Mouse (Mus musculus) forebrain, embryonic 10.5 days (tissue): ENCODE measurements around the gene Ptges3. TPM values are rescaled to one million over a fixed set of nuclear protein-coding genes. Genes with fewer than 3 reads are reported as not detected.

Experiments used
- DNase-seq: peaks from one replicate; pipeline ENCODE4 v3.0.0-alpha.2; 2017; ENCODE audit warnings: low spot score; ENCODE audit errors: extremely low spot score
- H3K27ac ChIP-seq: fragments of 300-500 bp; sonication (generic); 2 replicates; pipeline ENCODE4 v1.5.1; 2016; ENCODE audit warnings: mild to moderate bottlenecking
- H3K27me3 ChIP-seq: fragments of 300-500 bp; sonication (generic); 2 replicates; pipeline ENCODE4 v1.6.1; 2016; ENCODE audit warnings: mild to moderate bottlenecking; ENCODE audit not compliant: poor library complexity, severe bottlenecking
- H3K36me3 ChIP-seq: fragments of 300-500 bp; sonication (generic); replicated peaks from 2 replicates; pipeline ENCODE4 v1.6.1; 2016; ENCODE audit warnings: mild to moderate bottlenecking, moderate library complexity
- H3K4me1 ChIP-seq: fragments of 300-500 bp; sonication (generic); 2 replicates; pipeline ENCODE4 v1.6.1; 2016
- H3K4me3 ChIP-seq: fragments of 300-500 bp; sonication (generic); 2 replicates; pipeline ENCODE4 v1.5.1; 2016; ENCODE audit warnings: mild to moderate bottlenecking, moderate library complexity
- H3K9me3 ChIP-seq: fragments of 300-500 bp; sonication (generic); 2 replicates; pipeline ENCODE4 v1.6.1; 2016; ENCODE audit warnings: mild to moderate bottlenecking, moderate library complexity
- WGBS: fragments of 180-500 bp; shearing (Covaris S2); methylation state at CpG from one replicate; pipeline ENCODE4 v1.1.7; 2016; 5-methylcytosine and 5-hydroxymethylcytosine counted together
- polyA plus RNA-seq: library from polyadenylated mRNA; unstranded; fragments of >200 nt; fragmentation: Nextera tagmentation; extraction: Ambion mirVana; gene quantifications from 2 replicates; pipeline ENCODE4 v1.2.1, GENCODE M21; 2016

The Ptges3 gene
- polyA plus RNA-seq, result 733 and 767 TPM in 2 replicates

DNA sequence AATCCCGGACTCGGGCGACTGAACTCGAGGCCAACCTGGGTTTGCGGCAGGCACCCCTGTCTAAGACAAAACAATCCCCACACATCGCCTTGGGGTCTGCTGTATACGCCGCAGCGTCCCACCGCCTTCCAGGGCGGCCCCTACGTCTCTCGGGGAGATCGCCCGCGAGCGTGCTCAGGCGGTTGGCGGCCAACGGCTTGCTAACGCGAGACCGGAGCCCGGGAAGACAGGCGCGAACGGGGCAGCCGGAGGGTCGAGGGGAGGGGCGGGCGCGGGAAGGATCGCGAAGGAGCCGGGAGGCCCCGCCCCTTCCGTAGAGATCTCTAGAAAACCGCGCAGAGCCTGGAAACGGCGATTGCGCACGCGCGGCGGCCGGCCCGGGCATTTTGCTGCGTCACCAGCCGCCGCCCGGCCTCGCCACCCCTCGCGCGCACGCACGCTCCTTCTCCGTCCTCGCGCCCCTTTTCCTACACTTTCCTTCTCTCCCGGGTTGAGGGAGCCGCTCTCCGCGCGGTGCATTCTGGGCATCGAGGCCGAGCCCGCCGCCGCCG is at the start of gene Ptges3:
Ptges3 (plus strand) TSS at position 354 of the 551 bp plus-strand sequence.
- WGBS, result under 1% methylated on average over 58 of the region's 72 CpGs
- Histone ChIP-seq H3K4me3 (peak within 1 kb of the TSS; percentile 94), H3K36me3 (peaks cover 30% of the 10 kb centered on the region), H3K27me3 (no peaks in the 10 kb centered on the region), H3K27ac (peak within 1 kb of the TSS; percentile 99), H3K4me1 (peaks cover 30% of the 10 kb centered on the region), H3K9me3 (no peaks in the 10 kb centered on the region)
- DNase-seq, result peak; percentile 97

DNA sequence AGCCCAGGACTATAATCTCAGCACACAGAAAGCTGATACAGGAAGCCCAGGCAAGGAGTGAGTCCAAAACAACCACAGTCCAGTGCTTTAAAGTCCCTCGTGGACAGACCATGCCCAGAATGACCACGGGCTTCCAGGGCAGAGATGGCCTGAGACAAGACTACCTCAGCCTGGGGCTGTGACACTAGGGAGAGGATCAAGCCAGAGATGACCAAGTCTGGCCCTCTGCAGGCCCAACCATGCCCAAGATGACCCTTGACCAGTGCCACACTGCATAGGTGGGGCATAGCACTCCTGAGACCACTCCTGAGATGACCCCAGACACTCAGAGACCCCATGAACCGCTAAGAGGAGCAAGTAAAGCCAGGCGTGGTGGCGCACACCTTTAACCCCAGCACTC is 49.0 kb upstream of the Ptges3 start:
- DNase-seq, result no peak
- H3K9me3 ChIP-seq, result no peaks in the 10 kb centered on the region
- H3K4me1 ChIP-seq, result no peaks in the 10 kb centered on the region
- no peak overlapping the region for H3K4me3 ChIP-seq
- no peak overlapping the region for H3K27ac ChIP-seq
- H3K36me3 ChIP-seq, result no peaks in the 10 kb centered on the region
- WGBS, result 86% methylated on average over 5 of the region's 5 CpGs
- no peaks in the 10 kb centered on the region for H3K27me3 ChIP-seq

DNA sequence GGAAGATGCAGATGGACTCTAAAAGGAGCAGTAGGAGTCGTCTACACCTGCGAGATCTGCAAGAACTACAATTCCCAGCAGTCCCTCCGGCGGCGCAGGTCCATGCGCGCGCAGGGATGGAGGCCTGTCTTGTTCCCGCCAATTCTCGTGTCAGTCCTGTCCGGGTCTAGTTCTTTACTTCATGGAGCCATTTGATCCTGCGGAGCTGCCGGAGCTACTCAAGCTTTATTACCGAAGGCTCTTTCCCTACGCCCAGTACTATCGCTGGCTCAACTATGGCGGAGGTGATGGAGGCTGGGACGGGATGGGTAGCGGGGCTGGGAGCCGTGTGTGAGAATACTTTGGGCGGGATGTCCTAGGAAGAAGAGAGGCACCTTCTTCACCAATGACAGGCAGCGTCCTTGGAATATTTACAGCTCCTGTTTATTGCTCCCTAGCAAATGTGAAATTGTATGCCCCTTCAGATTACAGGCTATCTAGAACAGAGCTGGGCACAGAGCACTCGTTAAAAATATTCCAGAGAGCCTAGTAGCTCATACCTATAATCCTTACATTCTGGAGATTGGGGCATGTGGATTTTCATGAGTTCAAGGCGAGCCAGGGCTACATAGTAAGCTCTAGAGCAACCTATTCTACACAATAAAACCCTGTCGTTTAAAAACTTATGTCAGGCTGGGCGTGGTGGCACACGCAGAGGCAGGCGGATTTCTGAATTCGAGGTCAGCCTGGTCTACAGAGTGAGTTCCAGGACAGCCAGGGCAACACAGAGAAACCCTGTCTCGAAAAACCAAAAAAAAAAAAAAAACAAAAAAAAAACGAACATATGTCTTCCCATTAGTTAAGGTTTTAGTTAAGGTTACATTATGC is 43.5 kb upstream of the Ptges3 start, which contains the start of gene Prim1:
Prim1 (plus strand) TSS at position 101 of the 867 bp plus-strand sequence.
- Histone ChIP-seq H3K27ac (peak within 1 kb of the TSS; percentile 92), H3K27me3 (no peaks in the 10 kb centered on the region), H3K9me3 (no peaks in the 10 kb centered on the region), H3K4me1 (peaks cover 19% of the 10 kb centered on the region), H3K4me3 (peak within 1 kb of the TSS; percentile 75), H3K36me3 (peaks cover 35% of the 10 kb centered on the region)
- DNase-seq, result peak; percentile 88
- WGBS, result 8% methylated on average over 31 of the region's 31 CpGs

DNA sequence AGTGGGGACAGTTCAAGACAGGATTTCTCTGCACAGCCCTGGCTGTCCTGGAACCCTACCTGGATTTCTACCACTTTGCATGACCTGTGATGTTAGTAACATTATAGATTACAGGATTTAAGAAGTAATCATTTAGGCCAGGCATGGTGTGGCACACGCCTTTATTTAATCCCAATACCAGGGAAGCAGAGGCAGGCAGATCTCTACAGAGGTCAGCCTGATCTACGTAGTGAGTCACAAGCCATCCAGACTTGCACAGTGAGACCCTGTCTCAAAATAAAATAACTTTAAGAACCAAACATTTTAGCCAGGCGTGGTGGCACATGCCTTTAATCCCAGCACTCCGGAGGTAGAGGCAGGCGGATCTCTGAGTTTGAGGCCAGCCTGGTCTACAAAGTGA is 36.6 kb upstream of the Ptges3 start:
- no peaks in the 10 kb centered on the region for H3K27me3 ChIP-seq
- H3K9me3 ChIP-seq, result no peaks in the 10 kb centered on the region
- H3K27ac ChIP-seq, result no peak overlapping the region
- no peaks in the 10 kb centered on the region for H3K4me1 ChIP-seq
- H3K36me3 ChIP-seq, result peaks cover 98% of the 10 kb centered on the region
- H3K4me3 ChIP-seq, result no peak overlapping the region
- no peak for DNase-seq
- 92% methylated on average over 5 of the region's 5 CpGs for WGBS

DNA sequence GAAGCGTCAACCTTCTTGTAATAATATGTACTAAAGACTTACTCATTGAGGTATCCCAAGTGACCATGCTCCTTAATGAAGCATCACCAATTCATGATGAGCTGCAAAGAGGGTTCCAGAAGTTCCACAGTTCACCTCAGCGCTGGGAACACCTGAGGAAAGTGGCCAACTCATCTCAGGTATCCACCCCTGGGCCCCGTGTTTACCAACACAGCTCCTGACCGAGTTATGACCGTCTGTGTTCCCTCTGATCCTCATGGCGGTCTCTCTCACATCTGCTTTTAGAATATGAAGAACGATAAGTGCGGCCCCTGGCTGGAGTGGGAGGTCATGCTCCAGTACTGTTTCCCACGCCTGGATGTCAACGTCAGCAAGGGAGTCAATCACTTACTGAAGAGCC is 35.3 kb upstream of the Ptges3 start:
- Histone ChIP-seq H3K36me3 (peaks cover 99% of the 10 kb centered on the region), H3K4me1 (no peaks in the 10 kb centered on the region), H3K4me3 (no peak overlapping the region), H3K9me3 (no peaks in the 10 kb centered on the region), H3K27ac (no peak overlapping the region), H3K27me3 (no peaks in the 10 kb centered on the region)
- 95% methylated on average over 10 of the region's 10 CpGs for WGBS
- no peak for DNase-seq

DNA sequence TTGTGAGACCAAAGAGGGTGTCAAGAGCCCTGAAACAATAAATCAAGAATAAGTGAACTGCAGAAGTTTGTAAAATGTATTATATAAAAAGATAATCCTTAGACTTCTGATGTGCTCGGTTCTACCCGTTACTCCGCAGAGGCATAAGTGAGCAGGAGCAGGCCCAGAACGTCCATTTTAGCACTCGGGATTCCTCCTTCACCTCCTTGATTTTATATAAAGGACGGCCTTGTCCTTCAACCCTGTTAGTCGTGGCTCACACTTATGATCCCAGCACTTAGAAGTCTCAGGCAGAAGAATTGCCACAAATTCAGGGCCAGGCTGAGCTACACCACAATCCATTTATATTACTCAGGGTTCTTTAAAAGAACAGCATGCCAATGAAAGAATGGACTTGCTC is 28.8 kb upstream of the Ptges3 start:
- Histone ChIP-seq H3K27me3 (no peaks in the 10 kb centered on the region), H3K4me1 (peaks cover 5% of the 10 kb centered on the region), H3K4me3 (no peak overlapping the region), H3K36me3 (peaks cover 71% of the 10 kb centered on the region), H3K27ac (no peak overlapping the region), H3K9me3 (no peaks in the 10 kb centered on the region)
- WGBS, result 93% methylated on average over 7 of the region's 7 CpGs
- DNase-seq, result no peak

DNA sequence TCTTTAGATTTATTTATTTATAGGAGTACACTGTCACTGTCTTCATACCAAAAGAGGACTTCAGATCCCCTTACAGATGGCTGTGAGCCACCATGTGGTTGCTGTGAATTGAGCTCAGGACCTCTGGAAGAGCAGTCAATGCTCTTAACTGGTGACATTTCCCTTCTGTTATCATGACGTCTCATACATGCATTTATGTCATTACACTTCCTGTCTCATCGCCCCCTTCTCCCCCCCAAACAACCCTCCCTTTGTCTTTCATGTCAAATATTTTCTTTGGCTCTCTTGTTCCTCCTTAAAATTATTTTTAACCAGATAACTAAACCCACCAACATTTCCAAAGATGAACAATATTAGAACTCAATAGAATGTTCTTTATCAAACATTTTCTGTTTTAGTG is 27.9 kb upstream of the Ptges3 start:
- WGBS, result 89% methylated on average over 2 of the region's 2 CpGs
- DNase-seq, result no peak
- no peak overlapping the region for H3K27ac ChIP-seq

DNA sequence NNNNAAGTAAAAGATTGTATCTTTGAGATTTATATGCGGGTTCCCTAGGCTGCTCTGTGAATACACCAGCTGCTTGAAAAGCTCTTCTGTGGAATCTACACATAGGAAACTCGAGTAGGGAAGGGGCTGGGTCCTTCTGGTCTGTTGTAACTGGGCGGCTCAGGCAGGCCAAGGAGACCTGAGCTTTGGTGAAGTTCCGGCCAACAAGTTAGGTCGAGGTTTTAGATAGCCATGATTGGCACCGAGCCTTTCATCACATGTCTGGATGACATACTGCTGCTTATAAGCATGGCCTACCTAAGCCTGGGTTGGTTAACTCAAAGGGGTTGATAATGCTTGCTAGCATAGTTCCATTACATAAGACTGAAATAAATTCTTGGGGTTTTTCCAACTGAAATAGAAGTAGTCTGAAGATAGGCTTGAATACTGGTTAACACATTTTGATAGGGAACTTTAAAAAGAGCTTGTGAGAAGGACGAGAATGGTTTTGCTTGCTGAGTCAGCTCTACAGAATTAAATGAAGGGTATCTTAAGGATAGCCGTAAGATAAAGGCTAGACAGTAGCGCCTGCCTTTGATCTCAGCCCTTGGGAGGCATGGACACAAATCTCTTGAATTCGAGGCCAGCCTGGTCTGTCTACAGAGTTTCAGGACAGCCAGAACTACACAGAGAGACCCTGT is 21.9 kb upstream of the Ptges3 start:
- Histone ChIP-seq H3K27ac (peak overlapping the region; percentile 99), H3K4me3 (peak overlapping the region; percentile 99), H3K27me3 (no peaks in the 10 kb centered on the region), H3K9me3 (no peaks in the 10 kb centered on the region), H3K4me1 (peaks cover 50% of the 10 kb centered on the region), H3K36me3 (peaks cover 53% of the 10 kb centered on the region)
- WGBS, result 12% methylated on average over 10 of the region's 10 CpGs
- DNase-seq, result peak; percentile 35

More for the DNA sequence above, 27.9 kb upstream of the Ptges3 start:
- Histone ChIP-seq H3K9me3 (no peaks in the 10 kb centered on the region), H3K4me3 (no peak overlapping the region), H3K36me3 (peaks cover 61% of the 10 kb centered on the region), H3K27me3 (no peaks in the 10 kb centered on the region), H3K4me1 (peaks cover 6% of the 10 kb centered on the region)

DNA sequence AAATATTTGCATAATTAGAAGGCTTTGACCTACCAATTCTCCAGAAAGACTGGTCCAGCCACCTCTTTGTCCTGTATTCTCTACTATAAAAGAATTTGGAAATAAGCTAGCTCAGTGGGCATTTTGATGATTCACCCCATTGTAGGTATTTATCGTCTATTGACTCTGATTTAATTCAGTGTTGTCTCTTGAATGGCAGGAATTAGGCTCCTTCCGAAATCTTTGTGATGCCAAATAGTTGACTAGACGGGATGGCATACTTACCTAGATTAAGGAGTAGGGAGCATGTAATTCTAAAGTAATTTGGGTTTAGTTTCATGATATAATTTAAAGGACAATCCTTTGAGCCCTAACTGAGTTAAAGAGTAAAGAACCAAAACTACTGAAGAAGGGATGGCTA is 20.8 kb upstream of the Ptges3 start:
- no peaks in the 10 kb centered on the region for H3K9me3 ChIP-seq
- peaks cover 62% of the 10 kb centered on the region for H3K36me3 ChIP-seq
- H3K27ac ChIP-seq, result no peak overlapping the region
- WGBS, result 67% methylated on average over 3 of the region's 3 CpGs
- H3K4me3 ChIP-seq, result peak overlapping the region; percentile 99
- no peaks in the 10 kb centered on the region for H3K27me3 ChIP-seq
- H3K4me1 ChIP-seq, result peaks cover 58% of the 10 kb centered on the region
- DNase-seq, result no peak

DNA sequence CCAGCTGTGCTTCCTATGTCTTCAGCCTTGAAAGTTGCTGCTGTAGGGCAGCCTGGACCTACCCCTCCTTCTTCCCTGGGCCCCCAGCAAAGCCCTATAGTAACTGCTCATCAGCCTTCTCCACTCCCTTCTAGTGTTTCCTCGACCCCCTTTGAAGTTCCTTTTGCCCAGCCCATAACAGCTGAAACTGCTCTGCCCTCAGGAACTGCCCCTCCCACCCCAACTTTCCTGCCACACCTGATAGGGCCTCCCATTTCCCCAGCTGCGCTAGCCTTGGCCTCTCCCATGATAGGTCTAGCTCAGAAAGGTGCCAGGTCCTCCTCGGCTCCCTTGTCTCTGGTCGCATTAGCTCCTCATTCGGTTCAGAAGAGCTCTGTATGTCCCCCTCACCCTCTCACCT is 19.6 kb upstream of the Ptges3 start:
- Histone ChIP-seq H3K4me1 (peaks cover 69% of the 10 kb centered on the region), H3K27ac (peak overlapping the region; percentile 26; the same call in 1 of the 2 replicates), H3K27me3 (no peaks in the 10 kb centered on the region), H3K4me3 (peak overlapping the region; percentile 2; the same call in 1 of the 2 replicates), H3K9me3 (no peaks in the 10 kb centered on the region), H3K36me3 (peaks cover 75% of the 10 kb centered on the region)
- DNase-seq, result no peak
- WGBS, result 72% methylated on average over 5 of the region's 5 CpGs

DNA sequence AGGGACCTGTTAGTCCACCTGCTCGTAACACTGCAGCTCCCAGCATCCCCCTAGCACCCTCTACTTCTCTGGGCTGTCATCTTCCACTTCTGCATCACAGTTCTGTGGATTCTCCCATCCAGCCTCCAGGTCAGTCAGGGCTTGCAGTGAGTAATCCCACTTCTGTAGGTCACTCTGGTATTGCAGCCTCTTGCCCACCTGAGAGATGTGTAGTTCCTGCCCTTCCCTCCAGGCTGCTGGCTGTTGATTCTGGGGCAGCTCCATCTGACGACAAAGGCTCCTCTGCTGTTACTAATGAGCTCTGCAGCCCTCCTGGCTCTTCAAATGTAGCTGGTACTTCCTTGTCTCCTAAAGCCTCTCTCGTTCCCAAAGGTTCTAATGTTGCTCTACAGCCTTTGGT is 18.9 kb upstream of the Ptges3 start:
- Histone ChIP-seq H3K27ac (no peak overlapping the region), H3K4me1 (peaks cover 71% of the 10 kb centered on the region), H3K27me3 (no peaks in the 10 kb centered on the region), H3K4me3 (no peak overlapping the region), H3K9me3 (no peaks in the 10 kb centered on the region), H3K36me3 (peaks cover 82% of the 10 kb centered on the region)
- WGBS, result 77% methylated on average over 3 of the region's 3 CpGs
- DNase-seq, result no peak

DNA sequence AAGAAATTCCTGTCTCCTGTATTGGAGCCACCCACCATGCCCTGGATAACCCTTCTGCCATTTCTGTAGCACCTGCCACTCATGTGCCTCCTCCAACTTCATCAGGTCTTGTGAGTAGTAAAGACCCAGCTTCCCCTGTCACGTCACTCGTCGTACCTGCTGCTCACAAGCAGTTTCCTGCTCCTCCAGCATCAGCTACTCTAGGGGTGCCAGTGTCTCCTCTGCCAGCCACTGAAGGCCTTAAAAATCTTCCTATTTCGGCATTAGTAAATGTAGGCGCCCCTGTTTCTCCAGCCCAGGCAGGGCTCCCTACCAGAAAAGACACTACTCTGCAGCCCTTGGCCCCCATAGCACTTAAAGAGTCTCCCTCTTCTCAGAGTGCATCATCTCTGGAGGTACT is 18.5 kb upstream of the Ptges3 start:
- WGBS, result 94% methylated on average over 5 of the region's 5 CpGs
- Histone ChIP-seq H3K27ac (no peak overlapping the region), H3K4me3 (peak overlapping the region; percentile 6), H3K36me3 (peaks cover 86% of the 10 kb centered on the region), H3K27me3 (no peaks in the 10 kb centered on the region), H3K4me1 (peaks cover 70% of the 10 kb centered on the region), H3K9me3 (no peaks in the 10 kb centered on the region)
- no peak for DNase-seq

DNA sequence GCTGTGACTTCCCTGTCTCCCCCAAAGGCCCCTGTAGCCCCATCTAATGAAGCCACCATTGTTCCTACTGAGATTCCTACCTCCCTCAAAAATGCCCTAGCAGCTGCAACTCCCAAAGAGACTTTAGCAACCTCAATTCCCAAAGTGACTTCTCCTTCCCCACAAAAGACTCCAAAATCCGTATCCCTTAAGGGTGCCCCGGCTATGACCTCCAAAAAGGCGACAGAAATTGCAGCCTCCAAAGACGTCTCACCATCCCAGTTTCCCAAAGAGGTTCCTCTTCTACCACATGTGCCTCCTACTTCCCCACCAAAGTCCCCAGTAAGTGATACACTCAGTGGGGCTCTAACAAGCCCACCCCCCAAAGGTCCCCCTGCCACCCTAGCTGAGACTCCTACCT is 17.1 kb upstream of the Ptges3 start:
- 84% methylated on average over 4 of the region's 4 CpGs for WGBS
- Histone ChIP-seq H3K4me1 (peaks cover 69% of the 10 kb centered on the region), H3K36me3 (peaks cover 99% of the 10 kb centered on the region), H3K4me3 (no peak overlapping the region), H3K9me3 (no peaks in the 10 kb centered on the region), H3K27ac (no peak overlapping the region), H3K27me3 (no peaks in the 10 kb centered on the region)
- DNase-seq, result no peak
